Mouse (Mus musculus) megakaryocyte, embryonic 14.5 days (primary cell): Measurements from ENCODE around the gene Hcn2.

Experiments
- FLI1 ChIP-seq: IDR thresholded peaks from 2 replicates; pipeline ENCODE4 v1.6.1; 2012; ENCODE audit warnings: low read length, inconsistent platforms, mixed read lengths
- GATA1 ChIP-seq: IDR thresholded peaks from 3 replicates; pipeline ENCODE4 v1.6.1; 2012; ENCODE audit warnings: mixed read lengths, low read length, inconsistent platforms, borderline replicate concordance

- TF ChIP-seq FLI1: no peak
- no peak for TF ChIP-seq GATA1
These were observed 538 bp downstream of the Hcn2 start for GRCm38 (mm10) chr10:79716988-79717355.
